Mouse (Mus musculus) fat pad, adult 2 months (tissue): Measurements from ENCODE around the gene Nudt13.
A peak's percentile ranks its signal among the peaks of the same experiment; 100 is the strongest.
"Not testable (repeated sequence)": the region's sequence is repeated elsewhere in the genome, so short reads cannot be mapped to it uniquely, and the experiment has no call there.

Source experiments
- DNase-seq: peaks from one replicate; pipeline ENCODE4 v3.0.0-alpha.2; 2011; ENCODE audit warnings: low read depth, low spot score; ENCODE audit errors: extremely low read depth

Gene Nudt13

DNA sequence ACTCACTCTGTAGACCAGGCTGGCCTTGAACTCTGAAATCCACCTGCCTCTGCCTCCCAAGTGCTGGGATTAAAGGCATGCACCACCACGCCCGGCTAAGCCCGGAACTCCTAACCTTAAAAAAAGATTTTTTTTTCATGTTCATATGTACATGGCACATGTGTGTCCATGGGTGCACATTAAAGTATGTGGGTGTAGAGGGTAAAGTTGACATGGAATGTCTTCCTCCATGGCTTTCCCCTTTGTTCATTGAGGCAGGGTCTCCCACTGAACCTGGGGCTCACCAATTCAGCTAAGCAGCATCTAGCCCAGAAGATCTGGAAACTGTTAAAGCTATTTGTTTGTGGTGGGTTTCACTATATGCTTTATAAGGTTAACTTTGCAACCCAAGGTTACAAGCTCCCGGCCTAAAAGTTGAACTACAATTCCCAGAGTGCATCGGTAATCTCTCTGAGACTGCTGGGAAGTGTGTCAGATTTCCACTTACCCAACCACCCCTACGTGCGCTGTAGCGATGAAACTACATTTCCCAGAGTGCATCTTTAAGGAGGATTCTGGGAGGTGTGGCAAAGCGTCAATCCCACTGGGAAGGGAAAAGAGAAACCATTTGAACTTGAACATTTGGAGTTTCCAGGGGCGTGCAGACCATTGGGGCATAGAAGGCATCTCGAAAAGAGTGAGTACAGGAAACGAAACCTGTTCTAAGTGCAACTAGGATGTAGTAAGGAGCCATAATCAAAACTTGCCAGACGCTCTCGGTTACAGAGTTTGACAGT lies at the start of gene Nudt13:
Gene Nudt13 (plus strand): TSS at position 581 of the 776 bp plus-strand sequence.
- peak; percentile 93 for DNase-seq

DNA sequence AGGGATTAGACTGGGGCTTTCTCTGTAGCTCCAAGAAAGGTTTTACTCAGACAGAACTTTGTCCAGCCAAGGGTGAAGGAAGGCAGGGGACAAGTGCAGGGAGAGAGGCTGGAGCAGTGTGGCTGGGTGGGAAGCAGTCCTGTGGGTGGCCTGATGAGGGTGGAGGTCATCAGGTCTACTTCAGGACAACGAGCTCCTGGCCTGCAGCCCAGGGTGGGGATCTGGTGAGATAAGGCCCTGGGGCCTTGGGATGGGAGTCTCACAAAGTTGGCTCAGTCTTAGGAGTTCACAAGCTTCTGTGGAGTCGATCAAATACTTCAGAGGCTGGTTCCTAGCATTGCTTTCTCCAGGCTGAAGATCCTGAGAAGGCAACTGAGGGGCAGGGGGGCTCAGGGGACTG lies 49.2 kb upstream of the Nudt13 start:
- DNase-seq, result no peak

DNA sequence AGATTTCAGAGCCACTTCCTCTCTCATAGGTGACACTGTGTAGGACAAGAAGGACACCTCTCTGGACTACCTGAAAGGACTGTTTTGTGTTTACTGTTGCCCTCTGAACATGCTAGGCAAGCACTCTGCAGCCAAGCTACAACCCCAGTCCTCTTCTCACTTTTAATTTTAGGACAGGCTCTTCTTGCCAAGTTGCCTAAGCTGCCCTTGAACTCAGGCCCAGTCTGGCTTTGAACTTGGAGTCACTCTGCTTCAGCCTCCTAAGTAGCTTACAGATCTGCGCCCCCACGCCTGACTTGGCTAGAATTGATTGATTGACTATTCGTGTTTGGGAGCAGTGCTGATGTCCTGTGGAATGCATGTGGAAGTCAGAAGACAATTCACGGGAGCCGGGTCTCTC lies 48.6 kb upstream of the Nudt13 start:
- DNase-seq, result no peak

DNA sequence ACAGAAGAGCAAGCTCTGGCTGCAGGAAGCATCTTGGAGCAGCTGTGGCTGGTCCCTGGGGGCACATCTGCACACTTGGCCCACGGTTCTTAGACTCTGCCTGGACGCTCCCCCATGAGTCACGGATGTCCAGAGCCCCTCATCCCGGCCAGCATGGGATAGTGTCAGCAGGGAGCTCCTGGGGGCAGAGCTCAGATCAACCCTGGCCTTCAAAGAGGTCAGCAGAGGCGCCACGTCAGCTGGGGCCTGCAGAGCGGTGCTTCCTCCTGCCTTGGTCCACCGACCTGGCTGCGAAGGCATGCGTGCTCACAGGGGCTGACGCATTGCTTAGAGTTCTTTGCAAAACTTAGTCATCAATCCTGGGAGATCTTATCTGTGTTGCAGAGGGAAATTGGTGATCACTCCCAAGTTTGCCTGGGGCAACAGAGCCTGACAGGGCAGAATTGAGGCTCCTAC lies 47.7 kb upstream of the Nudt13 start:
- no peak for DNase-seq

DNA sequence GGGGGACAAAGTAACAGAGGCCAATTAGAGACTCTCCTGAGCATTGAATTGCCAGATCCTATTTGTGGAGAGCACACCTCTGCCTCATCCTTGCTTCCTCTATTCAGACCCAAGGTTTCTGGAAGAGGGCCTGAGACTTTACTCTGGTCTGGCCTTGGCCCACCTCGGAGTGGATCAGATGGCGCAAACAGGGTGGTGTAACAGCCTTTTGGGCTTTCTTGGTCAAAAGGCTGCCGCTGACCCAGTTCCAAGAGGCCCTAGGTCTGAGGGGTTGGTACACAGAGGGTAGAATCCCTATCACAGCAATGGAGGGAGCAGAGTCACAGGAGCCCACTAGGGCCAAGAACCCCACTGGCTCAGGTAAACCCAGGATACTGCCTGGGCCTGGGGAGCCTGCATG lies 46.5 kb upstream of the Nudt13 start:
- DNase-seq, result no peak

DNA sequence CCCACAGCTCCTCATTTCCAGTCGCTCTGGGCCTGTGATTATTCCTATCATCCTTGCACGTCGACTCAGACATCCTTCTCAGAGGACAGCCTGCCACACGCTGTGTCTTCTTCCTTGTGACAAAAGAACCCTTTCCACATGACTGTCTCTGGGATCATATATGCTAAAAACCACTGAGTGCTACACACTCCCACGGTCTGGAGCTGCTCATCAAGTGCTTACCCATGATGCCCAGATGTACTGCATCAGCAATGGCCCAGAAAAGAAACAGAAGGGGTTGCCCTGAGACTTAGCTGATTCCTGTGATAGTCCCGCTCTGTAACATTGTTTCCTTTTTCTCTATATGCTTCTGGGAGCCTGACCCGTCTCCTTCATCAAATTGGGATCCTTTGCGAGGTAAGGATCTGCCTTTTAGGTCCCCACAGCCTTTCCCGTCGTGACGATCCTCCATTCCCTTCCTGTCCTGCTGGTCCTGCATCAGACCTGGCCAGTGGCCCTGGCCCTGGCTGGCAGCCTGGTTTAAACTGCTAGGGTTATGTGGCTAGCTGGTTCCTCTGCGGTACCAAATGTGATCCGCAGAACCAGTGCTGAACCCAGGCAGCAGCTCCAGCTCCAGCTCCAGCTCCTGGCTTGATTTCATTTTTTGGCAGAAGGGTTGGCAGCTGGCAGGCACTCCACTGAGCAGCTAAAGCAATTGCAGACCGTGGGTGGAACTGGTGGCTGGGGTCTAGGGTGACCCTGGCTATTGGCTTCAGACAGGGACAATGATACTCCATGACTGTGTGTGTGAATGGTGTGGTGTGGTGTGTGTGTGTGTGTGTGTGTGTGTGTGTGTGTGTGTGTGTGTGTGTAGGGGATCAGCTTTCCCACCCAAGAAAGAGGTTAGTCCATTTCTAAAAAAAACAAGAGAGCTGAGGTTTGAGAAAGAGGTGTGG lies 44.0 kb upstream of the Nudt13 start:
- DNase-seq, result no peak

DNA sequence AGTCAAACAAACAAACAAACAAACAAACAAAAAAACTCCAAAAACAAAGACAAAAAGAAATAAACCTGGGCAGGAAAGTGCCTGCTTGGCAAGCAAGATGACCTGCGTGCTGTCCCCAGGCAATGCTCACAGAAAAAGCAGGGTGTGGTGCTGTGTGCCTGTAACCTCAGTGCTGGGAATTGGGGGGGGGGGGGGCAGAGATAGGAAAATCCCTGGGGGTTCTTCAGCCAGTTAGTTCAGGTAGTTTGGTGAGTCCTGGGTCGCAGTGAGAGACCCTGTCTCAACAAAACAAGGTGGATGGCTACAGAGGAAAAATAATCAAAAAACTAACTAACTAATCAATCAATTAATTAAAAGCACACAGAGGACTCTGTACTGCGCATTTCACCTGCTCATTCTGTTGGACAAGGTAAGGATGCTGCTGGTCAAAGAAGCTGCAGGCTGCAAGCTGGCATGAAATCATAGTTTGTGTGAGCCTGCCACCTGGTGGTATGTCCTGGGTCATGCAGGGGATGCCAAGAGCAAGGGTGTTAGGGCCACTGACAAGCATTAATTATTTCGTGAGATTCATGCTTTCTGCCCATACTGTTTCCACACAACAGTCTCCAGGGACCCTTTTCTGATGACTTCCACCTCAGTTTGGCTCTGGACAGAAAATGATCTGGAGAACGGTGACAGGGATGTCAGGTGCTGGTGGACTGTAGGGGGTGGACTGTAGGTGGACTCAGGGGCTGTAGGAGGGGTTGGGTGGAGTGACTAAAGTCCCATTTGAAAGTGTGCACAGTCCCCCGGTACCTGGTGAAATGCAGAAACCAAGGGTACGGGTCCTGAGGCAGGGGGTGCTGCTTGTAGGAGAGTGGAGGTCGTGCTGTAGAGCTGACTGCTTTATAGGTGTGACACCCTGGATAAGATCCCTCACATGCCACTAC lies 36.0 kb upstream of the Nudt13 start:
- no peak for DNase-seq

DNA sequence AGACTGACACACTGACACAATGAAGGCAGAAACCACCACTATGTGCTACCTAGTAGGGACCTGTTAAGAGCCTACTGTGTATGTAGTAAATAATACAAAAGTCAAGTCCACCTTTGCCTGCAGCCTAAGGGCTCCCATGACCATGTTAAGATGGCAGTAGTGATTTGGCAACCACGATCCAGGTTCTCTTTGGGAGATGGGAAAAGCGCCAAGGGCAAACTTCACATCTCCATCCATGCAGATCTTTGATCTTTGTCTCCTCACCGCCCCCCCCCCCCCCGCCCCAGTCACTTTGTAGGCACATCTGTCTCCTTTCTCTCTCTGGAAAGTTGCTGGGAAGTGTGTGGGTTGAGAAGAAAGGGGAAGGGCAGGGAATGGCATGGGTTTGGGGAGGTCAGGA lies 32.2 kb upstream of the Nudt13 start:
- no peak for DNase-seq

DNA sequence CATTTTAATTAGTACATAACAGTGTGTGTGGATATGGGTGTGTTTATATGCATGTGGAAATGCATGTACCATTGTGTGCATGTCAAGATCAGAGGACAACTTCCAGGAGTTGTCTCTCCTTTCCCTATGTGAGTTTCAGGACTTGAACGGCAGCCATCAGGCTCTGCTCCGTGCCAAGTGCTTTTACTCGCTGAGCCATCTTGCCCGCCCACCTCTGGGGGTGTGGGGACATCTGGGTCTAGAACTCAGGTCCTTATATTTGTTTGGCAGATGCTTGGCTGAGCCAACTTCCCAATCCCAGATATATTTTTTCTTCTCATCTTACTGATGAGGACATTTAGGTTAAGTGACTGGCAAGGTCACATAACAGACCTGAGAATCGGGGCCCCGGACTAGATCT lies 26.1 kb upstream of the Nudt13 start:
- DNase-seq, result no peak

DNA sequence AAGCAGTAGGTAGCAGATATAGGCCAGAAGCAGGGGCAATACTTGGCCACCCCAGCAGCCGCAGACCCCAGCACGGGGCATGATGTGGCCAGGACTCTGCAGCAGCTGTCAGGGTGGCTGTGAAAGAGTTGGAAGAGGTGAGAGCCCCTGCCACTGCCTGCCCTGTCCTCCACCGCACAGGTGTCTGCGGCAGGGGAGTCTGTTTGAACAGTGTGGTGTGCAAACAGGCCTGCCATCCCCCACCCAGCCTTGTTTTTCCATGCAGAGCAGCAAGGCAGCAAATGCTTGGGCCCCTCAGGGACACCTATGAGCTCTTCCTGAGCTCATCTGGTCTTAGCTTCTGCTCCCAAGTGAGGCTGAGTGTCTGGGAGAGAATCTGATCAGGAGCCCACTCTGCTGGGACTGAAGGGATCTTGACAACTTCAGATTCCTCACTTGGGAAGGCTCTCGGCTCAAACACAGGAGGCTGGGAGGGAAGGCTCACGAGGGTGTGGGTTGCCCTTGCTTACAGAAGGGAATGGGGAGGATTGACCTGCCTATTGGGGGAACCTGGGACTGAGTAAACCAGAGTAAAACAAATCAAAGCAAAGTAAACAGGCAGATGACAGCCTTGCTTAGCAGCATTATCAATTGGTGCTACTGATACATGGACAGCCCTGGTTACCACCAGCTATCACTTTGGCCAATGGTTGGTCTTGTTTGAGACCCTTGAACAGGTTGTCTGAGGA lies 25.3 kb upstream of the Nudt13 start, which contains the start of gene Kcnk16:
Gene Kcnk16 (minus strand): TSS at position 118 of the 728 bp plus-strand sequence.
- DNase-seq, result no peak

DNA sequence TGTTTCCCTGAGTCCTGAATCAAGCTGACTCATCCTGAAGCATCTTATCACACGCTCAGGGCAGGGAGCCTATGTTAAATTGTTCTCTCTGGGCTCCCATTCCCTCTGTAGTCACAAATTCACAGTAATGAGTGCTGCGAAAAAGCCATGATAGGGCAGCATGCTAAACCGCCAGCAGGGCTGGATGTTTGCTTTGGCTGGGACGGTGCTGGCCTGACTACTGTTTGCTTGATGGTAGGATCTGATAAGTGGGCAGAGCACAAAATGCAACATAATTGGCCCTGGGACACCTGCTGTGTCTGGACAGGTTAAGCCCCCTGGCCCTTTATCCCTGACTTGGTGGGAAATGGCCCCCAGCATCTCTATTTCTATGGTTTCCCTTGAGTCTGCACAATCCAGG lies 3.1 kb upstream of the Nudt13 start:
- DNase-seq, result peak; percentile 78

DNA sequence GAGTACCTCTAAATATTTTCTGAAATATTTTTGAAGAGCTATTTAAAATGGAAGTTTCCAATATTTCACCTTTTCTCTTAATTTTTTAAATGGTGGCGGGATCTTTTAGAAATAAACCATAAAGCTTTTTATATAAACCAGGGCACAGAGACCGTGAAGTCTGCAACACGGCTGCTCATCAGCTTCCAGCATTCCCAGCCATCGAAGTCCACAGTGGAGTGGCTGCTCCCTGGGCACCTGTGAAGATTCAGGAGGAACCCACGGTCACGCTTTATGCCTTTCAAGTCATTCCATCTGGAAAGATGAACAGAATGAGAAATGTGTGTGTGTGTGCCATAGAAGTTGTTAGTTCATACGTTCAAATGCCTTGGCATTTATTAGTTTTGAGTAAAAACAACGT lies 450 bp downstream of the Nudt13 start:
- no peak for DNase-seq

DNA sequence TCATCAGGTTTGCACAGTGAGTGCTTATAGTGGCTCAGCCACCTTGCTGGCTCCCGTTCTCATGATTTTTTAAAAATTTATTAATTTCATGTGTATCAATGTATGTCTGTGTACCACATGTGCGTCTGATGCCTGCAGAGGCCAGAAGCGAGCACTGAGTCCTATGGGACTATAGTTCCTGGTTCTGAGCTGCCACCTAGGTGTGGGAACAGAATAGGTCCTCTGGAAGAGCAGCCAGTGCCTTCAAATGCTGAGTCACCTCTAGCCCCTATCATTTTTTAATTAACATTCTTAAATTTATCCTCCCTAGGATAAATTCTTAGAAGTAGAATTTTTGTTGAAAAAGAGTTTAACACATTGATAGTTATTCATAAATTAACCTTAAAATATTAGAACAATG lies 3.1 kb downstream of the Nudt13 start:
- DNase-seq, result no peak

DNA sequence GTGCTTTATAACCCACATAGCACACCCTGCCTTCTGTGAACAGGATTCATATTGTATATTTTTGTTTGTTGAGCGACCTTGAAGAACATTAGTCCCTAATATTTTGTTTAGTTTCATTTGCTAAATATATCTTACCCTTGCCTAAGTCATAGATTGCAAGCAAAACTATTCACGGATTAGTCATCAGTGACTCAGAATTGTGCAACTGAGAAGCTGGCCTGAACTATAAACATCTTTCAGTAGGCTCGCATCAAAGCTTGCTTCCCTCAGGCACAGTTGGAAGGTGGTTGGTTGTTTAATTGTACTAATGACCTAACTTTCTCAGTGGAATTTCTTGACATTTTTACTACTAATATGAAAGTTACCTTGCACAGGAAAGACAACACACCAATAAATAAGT lies 3.6 kb downstream of the Nudt13 start:
- DNase-seq, result peak; percentile 97

DNA sequence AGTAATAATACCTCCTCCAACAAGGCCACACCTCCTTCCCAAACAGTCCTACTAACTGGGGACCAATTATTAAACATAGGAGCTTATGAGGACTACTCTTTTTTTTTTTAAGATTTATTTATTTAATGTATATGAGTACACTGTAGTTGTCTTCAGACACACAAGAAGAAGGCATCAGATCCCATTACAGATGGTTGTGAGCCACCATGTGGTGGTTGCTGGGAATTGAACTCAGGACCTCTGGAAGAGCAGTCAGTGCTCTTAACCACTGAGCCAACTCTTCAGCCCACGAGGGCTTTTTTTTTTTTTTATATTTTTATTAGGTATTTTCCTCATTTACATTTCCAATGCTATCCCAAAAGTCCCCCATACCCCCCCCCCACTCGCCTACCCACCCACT lies 10.6 kb downstream of the Nudt13 start:
- DNase-seq, result not testable (repeated sequence)

DNA sequence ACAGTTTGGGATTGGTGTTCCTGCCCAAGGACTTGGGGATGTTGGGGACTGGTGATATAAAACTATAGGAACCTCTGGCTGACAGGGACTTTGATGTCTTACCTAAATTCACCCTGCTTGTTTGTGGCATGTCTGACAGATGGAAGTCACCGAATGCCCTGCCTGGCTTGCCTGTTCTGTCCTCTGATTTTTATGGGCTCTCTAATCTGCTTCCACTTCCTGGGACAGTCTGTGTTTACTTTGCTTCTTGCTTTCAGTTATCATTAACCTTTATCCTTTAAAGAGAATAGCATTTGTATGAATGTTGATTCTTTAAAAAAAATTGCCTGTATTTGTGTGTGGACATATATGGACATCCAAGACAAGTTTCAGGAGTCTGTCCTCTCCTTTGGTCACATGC lies 20.6 kb downstream of the Nudt13 start:
- no peak for DNase-seq

DNA sequence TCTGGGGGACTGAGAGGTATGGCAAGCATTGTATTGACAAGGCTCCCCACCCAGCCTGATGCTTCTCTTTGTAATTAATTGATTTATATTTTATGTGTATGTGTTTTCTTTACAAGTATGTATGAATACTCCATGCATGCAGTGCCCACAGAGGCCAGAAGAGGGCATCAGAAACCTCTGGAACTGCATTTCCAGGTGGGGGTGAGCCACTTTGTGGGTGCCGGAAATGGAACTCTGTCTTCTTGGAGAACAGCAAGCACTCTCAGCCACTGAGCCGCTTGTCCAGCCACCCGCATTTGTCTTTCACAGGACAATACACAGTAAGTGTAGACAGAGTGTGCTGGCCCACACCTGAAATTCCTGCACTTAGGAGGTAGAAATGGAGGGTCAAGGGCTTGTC lies 24.9 kb downstream of the Nudt13 start:
- DNase-seq, result no peak

DNA sequence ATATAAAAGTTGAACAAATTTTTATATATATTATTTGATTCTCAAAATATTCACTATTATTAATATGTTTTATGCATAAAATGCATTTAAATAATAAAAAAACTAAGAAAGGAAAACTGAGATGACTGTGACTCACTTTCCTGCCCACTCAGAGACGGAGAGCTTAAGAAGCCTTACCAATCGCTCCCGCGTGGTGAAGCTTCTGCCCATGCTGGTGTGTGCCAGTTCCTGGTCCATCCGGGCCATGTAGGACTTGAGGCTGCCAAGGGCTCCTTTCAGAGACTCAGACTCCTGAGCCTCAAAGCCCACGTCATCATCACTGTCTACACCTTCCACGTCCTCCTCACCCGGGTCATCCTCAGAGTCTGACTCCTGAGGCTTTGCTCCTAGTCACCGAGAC lies 29.7 kb downstream of the Nudt13 start:
- no peak for DNase-seq

DNA sequence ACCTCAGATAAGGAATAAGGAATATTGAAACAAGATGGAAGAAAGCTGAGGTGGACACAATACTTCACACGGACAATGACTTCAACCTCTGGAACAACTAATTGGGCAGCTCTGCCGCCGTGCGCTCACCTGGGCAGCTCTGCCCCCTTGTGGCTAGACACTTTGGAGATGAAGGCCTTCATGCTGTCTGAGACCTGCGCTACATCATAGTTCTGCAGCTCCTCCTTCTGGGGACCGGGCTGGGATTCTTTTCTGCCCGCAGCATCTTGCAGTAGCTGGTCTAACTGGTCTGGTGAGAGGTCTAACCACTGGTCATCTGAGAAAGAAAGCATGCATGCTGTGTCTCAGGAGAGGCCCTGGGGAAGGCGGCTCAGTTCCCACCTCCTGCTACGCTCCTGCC lies 34.0 kb downstream of the Nudt13 start:
- no peak for DNase-seq

DNA sequence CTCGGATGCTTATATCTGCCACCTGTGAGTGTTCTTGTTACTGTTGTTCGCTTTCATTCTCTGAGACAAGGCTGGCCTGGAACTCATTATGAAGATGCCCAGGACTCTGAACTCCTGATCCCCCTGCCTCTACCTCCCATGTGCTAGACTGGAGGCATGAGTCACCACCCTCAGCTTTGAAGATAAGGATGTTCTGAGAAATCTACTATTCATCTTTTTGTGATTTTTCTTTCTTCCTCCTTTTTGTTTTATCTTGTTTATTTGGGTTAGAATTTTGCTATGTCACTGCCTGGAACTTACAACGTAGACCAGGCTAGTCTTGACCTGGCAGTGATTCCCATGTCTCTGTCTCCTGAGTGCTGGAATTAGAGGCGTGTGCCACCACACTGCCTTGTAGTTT lies 36.8 kb downstream of the Nudt13 start:
- DNase-seq, result no peak
